8 mouse cellular contexts compared by ENCODE assay signal in genomic region chr6:36691497-36691896, GRCm38 (mm10).
DNase-seq lines count a peak whose midpoint lies in the region; ATAC-seq and TF ChIP-seq lines count a peak whose summit lies in the region.

No protein-coding gene starts in this region.

- TF ChIP-seq EP300 in stomach, postnatal 0 days (optimal IDR thresholded peaks at IDR 0.05): no peak

- TF ChIP-seq CTCF in stomach, postnatal 0 days (IDR thresholded peaks at IDR 0.05; ENCODE audit: low read depth): peak; percentile 90

- WGBS in intestine, embryonic 15.5 days: 28% methylated on average over 1 of the region's 1 CpGs
- 3% methylated on average over 1 of the region's 1 CpGs for WGBS in midbrain, embryonic 12.5 days
- 7% methylated on average over 1 of the region's 1 CpGs for WGBS in stomach, postnatal 0 days

- H3K4me3 ChIP-seq in intestine, embryonic 15.5 days (replicated peaks): no peak overlapping the region
- no peak overlapping the region for H3K4me3 ChIP-seq in midbrain, embryonic 12.5 days
- H3K4me3 ChIP-seq in stomach, postnatal 0 days (ENCODE audit: low read depth, low read length): no peak overlapping the region

- no peak overlapping the region for H3K4me2 ChIP-seq in intestine, embryonic 15.5 days (replicated peaks)
- no peak overlapping the region for H3K4me2 ChIP-seq in midbrain, embryonic 12.5 days (replicated peaks)
- H3K4me2 ChIP-seq in stomach, postnatal 0 days (replicated peaks; ENCODE audit: low read depth): no peak overlapping the region

- peak; percentile 37 to 78 for DNase-seq in adrenal gland, adult (ENCODE audit: inconsistent age in 2 of 2, low spot score in 1 of 2)
- DNase-seq in cerebellum, postnatal 10 days: peak; percentile 81
- peak; percentile 10 to 55 for DNase-seq in frontal cortex, postnatal 10 days (ENCODE audit: low spot score in 2 of 2)
- peak; percentile 52 to 61 for DNase-seq in left cerebral cortex, adult 18-20 months (ENCODE audit: low spot score in 2 of 2)
- peak; percentile 30 for DNase-seq in stomach, postnatal 0 days (ENCODE audit: low spot score)
- DNase-seq in thymus, postnatal 0 days (ENCODE audit: low spot score): no peak

- H3K27me3 ChIP-seq in intestine, embryonic 15.5 days (replicated peaks): no peaks in the 10 kb centered on the region
- no peaks in the 10 kb centered on the region for H3K27me3 ChIP-seq in midbrain, embryonic 12.5 days
- no peaks in the 10 kb centered on the region for H3K27me3 ChIP-seq in stomach, postnatal 0 days (ENCODE audit: control insufficient read depth, insufficient read depth, low read length)

- H3K4me1 ChIP-seq in intestine, embryonic 15.5 days (replicated peaks): no peaks in the 10 kb centered on the region
- H3K4me1 ChIP-seq in midbrain, embryonic 12.5 days: no peaks in the 10 kb centered on the region
- no peaks in the 10 kb centered on the region for H3K4me1 ChIP-seq in stomach, postnatal 0 days (replicated peaks; ENCODE audit: control insufficient read depth, insufficient read depth)

- no peaks in the 10 kb centered on the region for H3K9me3 ChIP-seq in intestine, embryonic 15.5 days
- no peaks in the 10 kb centered on the region for H3K9me3 ChIP-seq in midbrain, embryonic 12.5 days
- H3K9me3 ChIP-seq in stomach, postnatal 0 days (ENCODE audit: control insufficient read depth, low read length): no peaks in the 10 kb centered on the region

- no peaks in the 10 kb centered on the region for H3K36me3 ChIP-seq in intestine, embryonic 15.5 days
- no peaks in the 10 kb centered on the region for H3K36me3 ChIP-seq in midbrain, embryonic 12.5 days
- H3K36me3 ChIP-seq in stomach, postnatal 0 days (ENCODE audit: control insufficient read depth, insufficient read depth, low read length): no peaks in the 10 kb centered on the region

- ATAC-seq in intestine, embryonic 15.5 days: peak; percentile 61
- ATAC-seq in midbrain, embryonic 12.5 days (ENCODE audit: low FRiP score, low read depth): peak; percentile 80
- 0 out of 2 replicates have a peak, but pooled peaks have one; percentile 45 for ATAC-seq in stomach, postnatal 0 days (ENCODE audit: low FRiP score, low TSS enrichment)

- no peak overlapping the region for H3K27ac ChIP-seq in intestine, embryonic 15.5 days
- H3K27ac ChIP-seq in midbrain, embryonic 12.5 days (replicated peaks): no peak overlapping the region
- no peak overlapping the region for H3K27ac ChIP-seq in stomach, postnatal 0 days (replicated peaks)

- H3K9ac ChIP-seq in intestine, embryonic 15.5 days: no peak overlapping the region
- H3K9ac ChIP-seq in midbrain, embryonic 12.5 days (replicated peaks): no peak overlapping the region
- no peak overlapping the region for H3K9ac ChIP-seq in stomach, postnatal 0 days (ENCODE audit: low read length)
